Mouse (Mus musculus): ENCODE measurements around the gene Dpm2. TPM values are rescaled to one million over a fixed set of nuclear protein-coding genes. Genes with fewer than 3 reads are reported as not detected.

Gene Dpm2
- polyA plus RNA-seq, 1 experiment, result 87.5 TPM

DNA sequence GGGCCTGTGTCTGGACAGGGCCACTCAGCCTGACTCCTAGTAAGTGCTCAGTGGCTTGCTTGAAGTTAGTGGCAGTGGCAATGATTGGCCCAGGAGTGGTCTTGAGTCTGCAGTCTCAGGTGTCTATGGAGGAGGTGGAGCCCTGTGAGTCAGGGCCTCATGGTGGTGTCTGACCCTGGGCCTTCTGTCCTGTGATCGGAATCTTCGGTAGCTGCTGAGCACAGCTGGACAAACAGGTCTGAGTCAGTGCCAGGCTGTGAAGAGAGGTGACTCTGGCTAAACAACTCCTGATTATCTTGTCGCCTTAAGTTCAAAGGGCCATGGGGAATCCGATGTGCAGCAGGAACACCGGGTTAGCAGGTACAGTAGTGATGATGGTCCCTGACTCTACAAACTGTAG lies 23.3 kb upstream of the Dpm2 start:
- H3K27me3 ChIP-seq (ENCODE audit: control insufficient read depth, insufficient read depth, low read length), result no peaks in the 10 kb centered on the region
- TF ChIP-seq CTCF (IDR thresholded peaks at IDR 0.05; ENCODE audit: extremely low read depth, insufficient read length, insufficient replicate concordance, low read depth, low read length) (no peak), POLR2A (IDR thresholded peaks at IDR 0.05; ENCODE audit: low read depth, low read length) (no peak)
- peaks cover 10% of the 10 kb centered on the region; the same call in 1 of the 2 replicates for H3K36me3 ChIP-seq (ENCODE audit: control insufficient read depth, insufficient read depth, low read length)
- peaks cover 47% of the 10 kb centered on the region for H3K4me1 ChIP-seq (ENCODE audit: control insufficient read depth, insufficient read depth, insufficient read length, low read length)
- H3K4me3 ChIP-seq (ENCODE audit: low read depth, low read length), result no peak overlapping the region
- H3K27ac ChIP-seq (ENCODE audit: insufficient read depth, low read depth, low read length), result peak overlapping the region; percentile 49
- 43% methylated on average over 5 of the region's 5 CpGs for WGBS

DNA sequence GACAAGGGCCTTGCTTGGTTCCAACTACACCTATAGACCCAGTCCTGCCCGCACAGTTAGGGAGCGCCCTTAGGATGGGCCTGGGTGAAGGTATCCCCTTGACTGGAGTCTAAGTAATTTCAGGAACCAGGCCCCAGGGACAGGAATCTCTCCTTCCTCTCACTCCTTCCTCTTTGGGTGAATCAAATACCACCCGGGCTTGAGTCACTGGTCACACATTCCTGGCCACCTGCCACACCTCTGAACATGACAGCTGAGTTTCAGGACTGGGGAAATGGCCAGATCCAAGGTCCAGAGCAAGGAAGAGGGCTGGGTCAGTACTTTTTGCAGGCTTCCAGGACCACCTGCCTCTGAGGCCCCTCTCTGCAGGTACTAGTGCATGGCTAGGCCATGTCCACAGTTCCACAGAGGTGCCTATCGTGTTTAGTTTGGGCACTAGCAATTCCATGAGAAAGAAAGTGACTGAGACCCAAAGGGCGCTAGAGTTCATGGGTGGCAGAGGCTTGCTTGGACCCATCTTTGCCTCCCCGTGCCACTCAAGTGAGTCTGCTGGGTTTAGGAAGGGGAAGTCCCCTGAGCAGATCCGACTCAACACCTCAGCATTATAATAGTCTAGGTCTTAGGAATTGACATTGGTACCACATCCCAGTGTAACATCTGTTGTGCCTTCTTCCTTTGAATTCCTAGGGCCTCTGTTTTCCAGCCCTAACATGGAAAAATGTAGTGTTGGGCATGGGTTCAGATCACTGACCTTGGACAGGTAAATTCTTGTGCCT lies 22.5 kb upstream of the Dpm2 start:
- Histone ChIP-seq H3K27ac (ENCODE audit: insufficient read depth, low read depth, low read length) (peak overlapping the region; percentile 49), H3K27me3 (ENCODE audit: control insufficient read depth, insufficient read depth, low read length) (no peaks in the 10 kb centered on the region), H3K4me3 (ENCODE audit: low read depth, low read length) (no peak overlapping the region), H3K36me3 (ENCODE audit: control insufficient read depth, insufficient read depth, low read length) (peaks cover 10% of the 10 kb centered on the region; the same call in 1 of the 2 replicates), H3K4me1 (ENCODE audit: control insufficient read depth, insufficient read depth, insufficient read length, low read length) (peaks cover 41% of the 10 kb centered on the region)
- no peak for TF ChIP-seq POLR2A (IDR thresholded peaks at IDR 0.05; ENCODE audit: low read depth, low read length)
- WGBS, result 74% methylated on average over 7 of the region's 7 CpGs

DNA sequence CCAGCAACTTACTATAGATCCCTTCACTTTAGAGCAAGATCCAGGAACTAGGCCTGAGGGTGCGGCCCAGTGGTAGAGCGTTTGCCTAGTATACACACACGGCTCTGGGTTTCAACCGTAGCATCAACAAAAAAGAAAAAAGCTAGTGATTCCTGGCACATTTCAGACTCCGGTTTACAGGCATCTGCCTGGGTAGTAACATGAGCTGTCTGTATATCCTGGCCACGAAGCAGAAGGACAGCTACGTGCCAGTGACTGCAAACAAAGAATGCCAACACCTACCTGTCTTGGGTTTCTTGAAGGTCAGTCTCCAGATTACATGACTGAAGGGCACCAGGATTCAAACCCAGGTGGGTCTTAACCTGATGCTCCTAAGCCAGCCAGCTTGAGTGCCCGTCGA lies 21.5 kb upstream of the Dpm2 start:
- TF ChIP-seq POLR2A (IDR thresholded peaks at IDR 0.05; ENCODE audit: low read depth, low read length) (no peak), CTCF (IDR thresholded peaks at IDR 0.05; ENCODE audit: extremely low read depth, insufficient read length, insufficient replicate concordance, low read depth, low read length) (no peak)
- WGBS, result 62% methylated on average over 9 of the region's 9 CpGs
- H3K27me3 ChIP-seq (ENCODE audit: control insufficient read depth, insufficient read depth, low read length), result no peaks in the 10 kb centered on the region
- H3K27ac ChIP-seq (ENCODE audit: insufficient read depth, low read depth, low read length), result no peak overlapping the region
- peaks cover 8% of the 10 kb centered on the region; the same call in 1 of the 2 replicates for H3K36me3 ChIP-seq (ENCODE audit: control insufficient read depth, insufficient read depth, low read length)
- no peak overlapping the region for H3K4me3 ChIP-seq (ENCODE audit: low read depth, low read length)
- H3K4me1 ChIP-seq (ENCODE audit: control insufficient read depth, insufficient read depth, insufficient read length, low read length), result peaks cover 41% of the 10 kb centered on the region

- Histone ChIP-seq H3K27ac (ENCODE audit: insufficient read depth, low read depth, low read length) (no peak overlapping the region), H3K27me3 (ENCODE audit: control insufficient read depth, insufficient read depth, low read length) (no peaks in the 10 kb centered on the region), H3K4me1 (ENCODE audit: control insufficient read depth, insufficient read depth, insufficient read length, low read length) (peaks cover 45% of the 10 kb centered on the region), H3K4me3 (ENCODE audit: low read depth, low read length) (no peak overlapping the region), H3K36me3 (ENCODE audit: control insufficient read depth, insufficient read depth, low read length) (peaks cover 7% of the 10 kb centered on the region)
- TF ChIP-seq CTCF (IDR thresholded peaks at IDR 0.05; ENCODE audit: extremely low read depth, insufficient read length, insufficient replicate concordance, low read depth, low read length) (no peak), POLR2A (IDR thresholded peaks at IDR 0.05; ENCODE audit: low read depth, low read length) (no peak)
- 15% methylated on average over 6 of the region's 6 CpGs for WGBS
Observed at GRCm38 (mm10) chr2:32549764-32550163, 20.9 kb upstream of the Dpm2 start.

DNA sequence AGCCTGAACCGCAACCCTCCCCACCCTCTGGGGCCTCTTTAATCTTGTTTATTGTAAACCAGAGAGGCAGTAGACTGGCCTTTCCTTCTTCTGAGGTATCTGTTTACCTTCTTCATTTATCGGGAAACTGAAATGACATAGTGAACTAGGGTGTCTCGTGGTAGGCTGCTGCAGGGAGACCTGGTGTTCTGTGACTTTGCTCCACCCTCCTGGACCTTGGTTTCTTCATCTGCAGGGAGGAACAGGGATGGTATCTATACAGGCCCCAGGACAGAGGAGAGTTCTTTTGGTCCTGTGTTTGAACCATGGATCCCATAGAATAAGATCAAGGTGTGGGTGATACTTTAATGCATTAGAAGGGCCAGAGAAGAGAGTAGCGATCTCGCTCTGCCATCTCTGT lies 19.4 kb upstream of the Dpm2 start:
- 46% methylated on average over 5 of the region's 5 CpGs for WGBS
- Histone ChIP-seq H3K4me1 (ENCODE audit: control insufficient read depth, insufficient read depth, insufficient read length, low read length) (peaks cover 43% of the 10 kb centered on the region), H3K4me3 (ENCODE audit: low read depth, low read length) (no peak overlapping the region), H3K27me3 (ENCODE audit: control insufficient read depth, insufficient read depth, low read length) (no peaks in the 10 kb centered on the region), H3K27ac (ENCODE audit: insufficient read depth, low read depth, low read length) (no peak overlapping the region), H3K36me3 (ENCODE audit: control insufficient read depth, insufficient read depth, low read length) (peaks cover 7% of the 10 kb centered on the region)
- TF ChIP-seq POLR2A (IDR thresholded peaks at IDR 0.05; ENCODE audit: low read depth, low read length) (no peak), CTCF (IDR thresholded peaks at IDR 0.05; ENCODE audit: extremely low read depth, insufficient read length, insufficient replicate concordance, low read depth, low read length) (no peak)

GRCm38 (mm10) chr2:32553592-32554148 lies 17.0 kb upstream of the Dpm2 start:
- peaks cover 20% of the 10 kb centered on the region for H3K36me3 ChIP-seq (ENCODE audit: control insufficient read depth, insufficient read depth, low read length)
- H3K27me3 ChIP-seq (ENCODE audit: control insufficient read depth, insufficient read depth, low read length), result no peaks in the 10 kb centered on the region
- H3K27ac ChIP-seq (ENCODE audit: insufficient read depth, low read depth, low read length), result peak overlapping the region; percentile 52
- WGBS, result 63% methylated on average over 7 of the region's 7 CpGs
- no peak for TF ChIP-seq POLR2A (IDR thresholded peaks at IDR 0.05; ENCODE audit: low read depth, low read length)
- TF ChIP-seq CTCF (IDR thresholded peaks at IDR 0.05; ENCODE audit: extremely low read depth, insufficient read length, insufficient replicate concordance, low read depth, low read length), result no peak
- peak overlapping the region; percentile 23; the same call in 1 of the 2 replicates for H3K4me3 ChIP-seq (ENCODE audit: low read depth, low read length)
- H3K4me1 ChIP-seq (ENCODE audit: control insufficient read depth, insufficient read depth, insufficient read length, low read length), result peaks cover 29% of the 10 kb centered on the region

- peaks cover 36% of the 10 kb centered on the region for H3K36me3 ChIP-seq (ENCODE audit: control insufficient read depth, insufficient read depth, low read length)
- H3K4me1 ChIP-seq (ENCODE audit: control insufficient read depth, insufficient read depth, insufficient read length, low read length), result peaks cover 22% of the 10 kb centered on the region
- no peak overlapping the region for H3K4me3 ChIP-seq (ENCODE audit: low read depth, low read length)
- WGBS, result 33% methylated on average over 4 of the region's 4 CpGs
- TF ChIP-seq CTCF (IDR thresholded peaks at IDR 0.05; ENCODE audit: extremely low read depth, insufficient read length, insufficient replicate concordance, low read depth, low read length) (no peak), POLR2A (IDR thresholded peaks at IDR 0.05; ENCODE audit: low read depth, low read length) (no peak)
- no peaks in the 10 kb centered on the region for H3K27me3 ChIP-seq (ENCODE audit: control insufficient read depth, insufficient read depth, low read length)
- H3K27ac ChIP-seq (ENCODE audit: insufficient read depth, low read depth, low read length), result no peak overlapping the region
Observed at GRCm38 (mm10) chr2:32555484-32555883, 15.2 kb upstream of the Dpm2 start.

Measured in small intestine, adult 2 months (tissue).